Mouse (Mus musculus) CH12.LX (cell line): Measurements from ENCODE around the gene Kif24. TPM values are rescaled to one million over a fixed set of nuclear protein-coding genes. Genes with fewer than 3 reads are reported as not detected.

ENCODE experiments used
- DNase-seq: peaks from one replicate; pipeline ENCODE4 v3.0.0-alpha.2; 2013; ENCODE audit errors: extremely low read depth
- H3K27ac ChIP-seq: 2 replicates; pipeline ENCODE4 v1.5.1; 2012; ENCODE audit warnings: low read depth, mild to moderate bottlenecking, control low read depth, moderate library complexity; ENCODE audit not compliant: insufficient read depth
- H3K27me3 ChIP-seq: replicated peaks from 2 replicates; pipeline ENCODE3; 2012; ENCODE audit warnings: inconsistent platforms
- H3K36me3 ChIP-seq, 2 experiments: replicated peaks in 1 of 2; 2 replicates each; pipeline versions ENCODE3 to v1.6.1; 2012; ENCODE audit warnings: inconsistent platforms in 1 of 2, low read length in 1 of 2, mild to moderate bottlenecking in 1 of 2, mixed read lengths in 1 of 2, moderate library complexity in 1 of 2; ENCODE audit not compliant: control insufficient read depth in 1 of 2, insufficient read depth in 1 of 2
- H3K4me1 ChIP-seq, 2 experiments: 2 replicates each; pipeline ENCODE4 v1.6.1; 2012; ENCODE audit warnings: inconsistent platforms in 1 of 2, moderate library complexity in 1 of 2; ENCODE audit not compliant: insufficient read depth in 2 of 2, control insufficient read depth in 1 of 2
- H3K4me2 ChIP-seq: 2 replicates; pipeline ENCODE4 v1.6.1; 2012; ENCODE audit warnings: low read depth, mild to moderate bottlenecking, control low read depth; ENCODE audit not compliant: poor library complexity, insufficient read depth, severe bottlenecking
- H3K4me3 ChIP-seq, 3 experiments: fragments of 150-350 bp in 1 of 3; sonication (generic) in 1 of 3; replicated peaks in 1 of 3; 2 replicates each; pipeline versions ENCODE3 to v1.5.1; 2011 to 2012; ENCODE audit warnings: low read depth in 2 of 3, low read length in 2 of 3, mild to moderate bottlenecking in 2 of 3, moderate library complexity in 2 of 3, control low read depth in 1 of 3, improper control_type of control experiment in 1 of 3, inconsistent platforms in 1 of 3, mixed read lengths in 1 of 3; ENCODE audit not compliant: poor library complexity in 1 of 3
- H3K79me2 ChIP-seq: replicated peaks from 2 replicates; pipeline ENCODE4 v1.6.1; 2012; ENCODE audit warnings: mild to moderate bottlenecking, moderate library complexity; ENCODE audit not compliant: control insufficient read depth, poor library complexity, insufficient read depth, severe bottlenecking; ENCODE audit errors: extremely low read depth
- H3K9ac ChIP-seq: 2 replicates; pipeline ENCODE4 v1.6.1; 2012; ENCODE audit warnings: low read depth, mild to moderate bottlenecking, control low read depth, moderate library complexity; ENCODE audit not compliant: insufficient read depth
- H3K9me3 ChIP-seq: replicated peaks from 2 replicates; pipeline ENCODE3; 2012; ENCODE audit warnings: low read length, inconsistent platforms, mixed read lengths
- BHLHE40 ChIP-seq: IDR thresholded peaks from 2 replicates; pipeline ENCODE4 v1.6.1; 2011; ENCODE audit warnings: mild to moderate bottlenecking, low read depth, low read length, improper control_type of control experiment
- E2F4 ChIP-seq: IDR thresholded peaks from 2 replicates; pipeline ENCODE4 v1.6.1; 2011; ENCODE audit warnings: low read depth, low read length, improper control_type of control experiment; ENCODE audit not compliant: insufficient replicate concordance
- ETS1 ChIP-seq: conservative IDR thresholded peaks from 2 replicates; pipeline ENCODE4 v1.6.1; 2012; ENCODE audit warnings: low read depth, mild to moderate bottlenecking, inconsistent platforms, low read length, improper control_type of control experiment, moderate library complexity
- HCFC1 ChIP-seq: IDR thresholded peaks from 2 replicates; pipeline ENCODE4 v1.6.1; 2012; ENCODE audit warnings: low read depth, mild to moderate bottlenecking, inconsistent platforms, low read length, improper control_type of control experiment
- JUN ChIP-seq: IDR thresholded peaks from 2 replicates; pipeline ENCODE4 v1.6.1; 2011; ENCODE audit warnings: low read depth, mild to moderate bottlenecking, low read length, improper control_type of control experiment, moderate library complexity; ENCODE audit not compliant: insufficient read depth
- KAT2A ChIP-seq: IDR thresholded peaks from 2 replicates; pipeline ENCODE4 v1.6.1; 2012; ENCODE audit warnings: low read length, improper control_type of control experiment, inconsistent platforms; ENCODE audit not compliant: insufficient replicate concordance
- MAFK ChIP-seq: IDR thresholded peaks from 2 replicates; pipeline ENCODE4 v1.6.1; 2011; ENCODE audit warnings: low read length, improper control_type of control experiment; ENCODE audit not compliant: insufficient replicate concordance
- MAZ ChIP-seq: IDR thresholded peaks from 2 replicates; pipeline ENCODE4 v1.6.1; 2012; ENCODE audit warnings: low read depth, mild to moderate bottlenecking, inconsistent platforms, low read length, improper control_type of control experiment, moderate library complexity
- MXI1 ChIP-seq: IDR thresholded peaks from 2 replicates; pipeline ENCODE4 v1.6.1; 2011; ENCODE audit warnings: mild to moderate bottlenecking, low read depth, low read length, improper control_type of control experiment
- NELFE ChIP-seq: IDR thresholded peaks from 2 replicates; pipeline ENCODE4 v1.6.1; 2011; ENCODE audit warnings: low read depth, low read length, improper control_type of control experiment
- NRF1 ChIP-seq: IDR thresholded peaks from 2 replicates; pipeline ENCODE4 v1.6.1; 2014; ENCODE audit warnings: low read depth, mild to moderate bottlenecking, inconsistent platforms, low read length, improper control_type of control experiment, moderate library complexity
- PAX5 ChIP-seq: IDR thresholded peaks from 2 replicates; pipeline ENCODE4 v1.6.1; 2012; ENCODE audit warnings: low read length, inconsistent platforms, mixed read lengths
- POLR2A ChIP-seq: IDR thresholded peaks from 2 replicates; pipeline ENCODE4 v1.6.1; 2011; ENCODE audit warnings: low read depth, mild to moderate bottlenecking, improper control_type of control experiment, low read length
- POLR2AphosphoS2 ChIP-seq: IDR thresholded peaks from 2 replicates; pipeline ENCODE4 v1.6.1; 2011; ENCODE audit warnings: low read depth, low read length, improper control_type of control experiment
- RCOR1 ChIP-seq: conservative IDR thresholded peaks from 2 replicates; pipeline ENCODE4 v1.6.1; 2012; ENCODE audit warnings: low read depth, mild to moderate bottlenecking, inconsistent platforms, low read length, improper control_type of control experiment
- SIN3A ChIP-seq: IDR thresholded peaks from 2 replicates; pipeline ENCODE4 v1.6.1; 2012; ENCODE audit warnings: low read length, improper control_type of control experiment, inconsistent platforms
- SMC3 ChIP-seq: IDR thresholded peaks from 2 replicates; pipeline ENCODE4 v1.6.1; 2011; ENCODE audit warnings: low read depth, low read length, improper control_type of control experiment
- USF1 ChIP-seq: IDR thresholded peaks from 2 replicates; pipeline ENCODE4 v1.6.1; 2014; ENCODE audit warnings: low read depth, mild to moderate bottlenecking, inconsistent platforms, low read length, improper control_type of control experiment
- ZNF384 ChIP-seq: IDR thresholded peaks from 2 replicates; pipeline ENCODE4 v1.6.1; 2012; ENCODE audit warnings: low read depth, low read length, improper control_type of control experiment, inconsistent platforms
- dilution Hi-C: fragments of 300-500 bp; cut with MboI; formaldehyde crosslinking; loops from 2 replicates; pipeline ENCODE4 v1.14.3; 2020; ENCODE audit warnings: low sequenced_read_pairs; ENCODE audit not compliant: extremely low pct_unique_long_range_greater_than_20kb, extremely low pct_ligation_motif_present
- in situ Hi-C: fragments of 300-500 bp; cut with MboI; formaldehyde crosslinking; loops from 3 replicates; pipeline ENCODE4 v1.14.3; 2019; ENCODE audit warnings: low sequenced_read_pairs, low pct_ligation_motif_present, low pct_unique_long_range_greater_than_20kb, mixed read lengths
- polyA plus RNA-seq: library from polyadenylated mRNA; unstranded; fragments of >175 nt; gene quantifications from 2 replicates; pipeline ENCODE4 v1.2.1, GENCODE M21; 2012; ENCODE audit warnings: low read depth; ENCODE audit not compliant: insufficient read length
- total RNA-seq, 2 experiments: library from RNA; depleted of rRNA; stranded (reverse); fragments of 300-350 nt in 1 of 2; fragments of >200 nt in 1 of 2; gene quantifications; 2 replicates each; pipeline ENCODE4 v1.2.3; 2012 to 2014

Kif24 gene
- total and polyA plus RNA-seq, 3 experiments: 6.4 to 8.6 (median 8.4) TPM

- Histone ChIP-seq H3K27me3 (no peaks in the 10 kb centered on the region), H3K79me2 (peaks cover 21% of the 10 kb centered on the region), H3K4me3 (no peak overlapping the region), H3K9ac (no peak overlapping the region), H3K36me3 (peaks cover 5 to 40% of the 10 kb centered on the region in 2 experiments), H3K9me3 (peaks cover 3% of the 10 kb centered on the region), H3K4me2 (no peak overlapping the region), H3K4me1 (peaks cover 0 to 22% of the 10 kb centered on the region in 2 experiments; a peak in 3 of 4 replicates), H3K27ac (no peak overlapping the region)
- DNase-seq: no peak
- in situ Hi-C loops: no loop called here
- no peak for TF ChIP-seq MAFK
- no peak for TF ChIP-seq PAX5
- TF ChIP-seq POLR2AphosphoS2: no peak
- no peak for TF ChIP-seq ZNF384
- no peak for TF ChIP-seq BHLHE40
- no peak for TF ChIP-seq JUN
- TF ChIP-seq NRF1: no peak
- TF ChIP-seq E2F4: no peak
- TF ChIP-seq NELFE: no peak
- no peak for TF ChIP-seq KAT2A
- dilution Hi-C loops: no loop called here
These were observed 106.0 kb downstream of the Kif24 start for GRCm38 (mm10) chr4:41358669-41359068.

DNA sequence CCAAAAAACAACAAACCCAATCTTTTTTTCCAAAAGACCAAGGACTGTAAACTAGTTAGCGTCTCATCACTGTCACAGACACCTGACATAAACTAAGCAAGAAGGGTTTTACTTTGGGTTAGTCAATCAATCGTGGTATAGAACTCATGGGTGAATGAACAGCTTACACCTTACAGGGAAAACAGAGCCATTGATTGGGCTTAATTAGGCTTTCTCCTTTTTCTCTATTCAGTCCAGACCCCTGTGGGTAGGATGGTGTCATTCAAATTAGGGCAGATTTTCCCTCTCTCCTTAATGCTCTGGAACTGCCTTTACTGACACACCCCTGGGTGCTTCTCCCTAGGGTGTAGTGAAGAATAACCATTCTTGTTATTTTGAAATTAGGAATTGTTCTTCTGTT lies 107.5 kb downstream of the Kif24 start:
- Histone ChIP-seq H3K27ac (no peak overlapping the region), H3K4me2 (no peak overlapping the region), H3K4me3 (no peak overlapping the region), H3K79me2 (peaks cover 25% of the 10 kb centered on the region), H3K27me3 (no peaks in the 10 kb centered on the region), H3K36me3 (peaks cover 5 to 47% of the 10 kb centered on the region in 2 experiments), H3K4me1 (peaks cover 0 to 31% of the 10 kb centered on the region in 2 experiments; a peak in 3 of 4 replicates)
- dilution Hi-C loops (no loop called here), in situ Hi-C loops (no loop called here)
- TF ChIP-seq HCFC1 (no peak), MXI1 (no peak), SMC3 (no peak), NRF1 (no peak), PAX5 (no peak), SIN3A (no peak), ETS1 (no peak), POLR2A (no peak), MAZ (no peak), USF1 (no peak), RCOR1 (no peak), BHLHE40 (no peak)
- TF ChIP-seq, all 38 proteins: peak for 0
- H3K9me3 ChIP-seq: peaks cover 3% of the 10 kb centered on the region
- no peak for DNase-seq
- no peak overlapping the region for H3K9ac ChIP-seq
